Mouse (Mus musculus) C2C12 (cell line): ENCODE results near the gene Chpf.
A peak's percentile ranks its signal among the peaks of the same experiment; 100 is the strongest.

Experiments
- CTCF ChIP-seq: IDR thresholded peaks from one replicate; pipeline ENCODE4 v1.5.1; 2011; ENCODE audit not compliant: control insufficient read depth, insufficient read depth, insufficient read length
- MYOD1 ChIP-seq: IDR thresholded peaks from one replicate; pipeline ENCODE4 v1.6.1; 2011; ENCODE audit warnings: low read depth; ENCODE audit not compliant: control insufficient read depth, insufficient read length
- USF1 ChIP-seq: IDR thresholded peaks from one replicate; pipeline ENCODE4 v1.6.1; 2011; ENCODE audit warnings: low read depth, mild to moderate bottlenecking, control low read depth, moderate library complexity

GRCm38 (mm10) chr1:75467215-75467927, 11.7 kb downstream of the Chpf start:
- TF ChIP-seq CTCF (peak; percentile 19), USF1 (no peak), MYOD1 (no peak)
